In genomic region chr19:25406481-25407184, GRCm38 (mm10) we compare ENCODE assay signal across 8 mouse cellular contexts.
DNase-seq lines count a peak whose midpoint lies in the region; TF ChIP-seq lines count a peak whose summit lies in the region.

No protein-coding gene starts in this region.

- TF ChIP-seq POLR2A in lung, adult 2 months (IDR thresholded peaks at IDR 0.05; ENCODE audit: borderline replicate concordance, extremely low read depth, low read depth, low read length), result no peak

- H3K4me1 ChIP-seq in lung, adult 2 months (ENCODE audit: control insufficient read depth, insufficient read depth, low read length), result peaks cover 2% of the 10 kb centered on the region; the same call in 1 of the 2 replicates

- DNase-seq in cerebellum, adult 11-12 months, result peak; percentile 6
- DNase-seq in forelimb bud, embryonic 11.5 days (ENCODE audit: low read depth, low spot score), result peak; percentile 81
- peak; percentile 71 for DNase-seq in heart, postnatal 25 days (ENCODE audit: low spot score)
- DNase-seq in layer of hippocampus, adult 8-10 months (ENCODE audit: low spot score in 2 of 2), result peak; percentile 24 to 40
- peak; percentile 76 for DNase-seq in lung, adult 2 months
- DNase-seq in ovary, postnatal 36 days (ENCODE audit: low spot score), result peak; percentile 78
- DNase-seq in urinary bladder, postnatal 10 days (ENCODE audit: low spot score), result peak; percentile 41

- H3K79me3 ChIP-seq in C2C12 (ENCODE audit: low read depth), result no peaks in the 10 kb centered on the region

- no peak overlapping the region for H3K4me3 ChIP-seq in C2C12 (ENCODE audit: insufficient read depth, poor library complexity, severe bottlenecking)
- peak overlapping the region; percentile 59 for H3K4me3 ChIP-seq in lung, adult 2 months (replicated peaks; ENCODE audit: extremely low read depth, low read depth, low read length)

- H3K27me3 ChIP-seq in C2C12 (ENCODE audit: control insufficient read depth, insufficient read depth, insufficient read length), result no peaks in the 10 kb centered on the region

- TF ChIP-seq CTCF in C2C12 (IDR thresholded peaks at IDR 0.05; ENCODE audit: control insufficient read depth, insufficient read depth, insufficient read length), result no peak
- TF ChIP-seq CTCF in lung, adult 2 months (IDR thresholded peaks at IDR 0.05; ENCODE audit: insufficient read depth, low read length), result no peak

- H3K79me2 ChIP-seq in C2C12 (ENCODE audit: control insufficient read depth, insufficient read depth), result no peaks in the 10 kb centered on the region

- intact Hi-C loops in heart, postnatal 25 days (cut with DNase I), result loop anchor here (5.0 kb wide), 1 partner anchor 41 kb away; no protein-coding TSS in a partner anchor

- no peaks in the 10 kb centered on the region for H3K36me3 ChIP-seq in C2C12 (ENCODE audit: control insufficient read depth, insufficient read depth)

- peak overlapping the region; percentile 29 for H3ac ChIP-seq in C2C12 (ENCODE audit: control insufficient read depth, insufficient read length, low read depth)

- 4% methylated on average over 28 of the region's 28 CpGs for WGBS in lung, adult 2 months

TF ChIP-seq in C2C12, 6 proteins besides CTCF, POLR2A, EP300 and RAD21:
- TF ChIP-seq MYOD1 (IDR thresholded peaks at IDR 0.05; ENCODE audit: control insufficient read depth, insufficient read length, low read depth) (no peak), MAX (IDR thresholded peaks at IDR 0.05) (no peak), CEBPB (IDR thresholded peaks at IDR 0.05; ENCODE audit: low read depth) (no peak), MYOG (IDR thresholded peaks at IDR 0.05; ENCODE audit: control insufficient read depth, extremely low read depth, insufficient read length) (no peak), USF1 (IDR thresholded peaks at IDR 0.05; ENCODE audit: low read depth) (no peak), FOSL1 (IDR thresholded peaks at IDR 0.05; ENCODE audit: insufficient read depth, low read length, poor library complexity, severe bottlenecking) (no peak)

Comparison
In these comparisons a context has a peak if more than half of its experiments do, and no peak if none do; other contexts are left out.
1. DNase-seq: peak in every context shown above with its lines; median percentile 81 in forelimb bud, embryonic 11.5 days; 78 in ovary, postnatal 36 days; 76 in lung, adult 2 months; 71 in heart, postnatal 25 days; 41 in urinary bladder, postnatal 10 days; 32 in layer of hippocampus, adult 8-10 months; 6 in cerebellum, adult 11-12 months.